Mouse (Mus musculus) heart, postnatal 10 days (tissue): ENCODE measurements around the gene Naa50. TPM values are rescaled to one million over a fixed set of nuclear protein-coding genes. Genes with fewer than 3 reads are reported as not detected.

Source experiments
- DNase-seq, 2 experiments: peaks; one replicate each; pipeline ENCODE4 v3.0.0; 2021
- intact Hi-C: fragments of 180-260 bp; cut with DNase I; formaldehyde crosslinking; loops from one replicate; pipeline ENCODE4 v1.15.1; 2025
- total RNA-seq, 2 experiments: library from RNA; stranded (reverse); gene quantifications; 2 replicates each; pipeline ENCODE4 v1.2.3; 2021

Naa50 gene
- total RNA-seq, 2 experiments from 2014 or later, result 72.1 to 76.8 TPM

GRCm38 (mm10) chr16:44138979-44139535, 573 bp upstream of the Naa50 start:
- DNase-seq, result peak; percentile 93
- intact Hi-C loops, result loop anchor here (2.0 to 5.0 kb wide), 2 partner anchors 34 to 252 kb away; partner anchors contain the start of genes Ccdc191 and Usf3

GRCm38 (mm10) chr16:44140186-44140787, 657 bp downstream of the Naa50 start:
- DNase-seq, result peak; percentile 84
- intact Hi-C loops, result loop anchor here (5.0 kb wide), 1 partner anchor 78 kb away; the partner anchor contains the start of gene Gramd1c

GRCm38 (mm10) chr16:44141483-44141882, 1.9 kb downstream of the Naa50 start:
- peak; percentile 36 to 44 for DNase-seq
- intact Hi-C loops, result loop anchor here (5.0 kb wide), 1 partner anchor 79 kb away; the partner anchor contains the start of gene Gramd1c

GRCm38 (mm10) chr16:44149002-44149767, 9.6 kb downstream of the Naa50 start:
- no peak for DNase-seq
- intact Hi-C loops, result loop anchor here (5.0 kb wide), 1 partner anchor 47 kb away; no protein-coding TSS in a partner anchor

GRCm38 (mm10) chr16:44154497-44155057, 14.9 kb downstream of the Naa50 start:
- intact Hi-C loops, result no loop called here
- no peak for DNase-seq

GRCm38 (mm10) chr16:44159325-44159724, 19.7 kb downstream of the Naa50 start:
- intact Hi-C loops, result no loop called here
- DNase-seq, result no peak

GRCm38 (mm10) chr16:44163831-44164230, 24.2 kb downstream of the Naa50 start:
- intact Hi-C loops, result no loop called here
- DNase-seq, result no peak

GRCm38 (mm10) chr16:44165182-44165581, 25.6 kb downstream of the Naa50 start:
- DNase-seq, result peak in 1 of 2 experiments; percentile 12
- intact Hi-C loops, result no loop called here

GRCm38 (mm10) chr16:44168990-44169389, 29.4 kb downstream of the Naa50 start:
- intact Hi-C loops, result no loop called here
- DNase-seq, result no peak

- peak; percentile 98 to 99 for DNase-seq
Observed at GRCm38 (mm10) chr16:44172297-44173154, 32.9 kb downstream of the Naa50 start.

GRCm38 (mm10) chr16:44173155-44173941, 33.7 kb downstream of the Naa50 start, which contains the start of gene Usf3:
TSS of gene Usf3 (plus strand) at chr16:44173246.
- peak; percentile 71 to 75 for DNase-seq
- intact Hi-C loops, result loop anchor here (2.0 kb wide), 1 partner anchor 35 kb away; the partner anchor contains the start of genes Atp6v1a and Naa50

More at GRCm38 (mm10) chr16:44172297-44173154, 32.9 kb downstream of the Naa50 start:
- intact Hi-C loops, result loop anchor here (2.0 kb wide), 1 partner anchor 34 kb away; the partner anchor contains the start of genes Atp6v1a and Naa50

- intact Hi-C loops, result loop anchor here (2.0 kb wide), 1 partner anchor 35 kb away; the partner anchor contains the start of genes Atp6v1a and Naa50
- peak in 1 of 2 experiments; percentile 10 for DNase-seq
Observed at GRCm38 (mm10) chr16:44173966-44174530, 34.4 kb downstream of the Naa50 start.

GRCm38 (mm10) chr16:44175001-44175400, 35.4 kb downstream of the Naa50 start:
- intact Hi-C loops, result no loop called here

GRCm38 (mm10) chr16:44176511-44176910, 36.9 kb downstream of the Naa50 start:
- intact Hi-C loops, result no loop called here

More at GRCm38 (mm10) chr16:44175001-44175400, 35.4 kb downstream of the Naa50 start:
- no peak for DNase-seq

GRCm38 (mm10) chr16:44178555-44178954, 38.9 kb downstream of the Naa50 start:
- intact Hi-C loops, result no loop called here
- DNase-seq, result no peak

More at GRCm38 (mm10) chr16:44176511-44176910, 36.9 kb downstream of the Naa50 start:
- DNase-seq, result no peak

- no peak for DNase-seq
- intact Hi-C loops, result no loop called here
Observed at GRCm38 (mm10) chr16:44182597-44182996, 43.0 kb downstream of the Naa50 start.

- intact Hi-C loops, result no loop called here
- no peak for DNase-seq
Observed at GRCm38 (mm10) chr16:44184769-44185168, 45.1 kb downstream of the Naa50 start.

- intact Hi-C loops, result no loop called here
- no peak for DNase-seq
Observed at GRCm38 (mm10) chr16:44187172-44187571, 47.5 kb downstream of the Naa50 start.
